Mouse (Mus musculus) kidney, adult 2 months (tissue): ENCODE results near the gene Pla2r1.

Experiments
- CTCF ChIP-seq: fragments of 200-500 bp; conservative IDR thresholded peaks from 2 replicates; pipeline ENCODE4 v1.5.1; 2011; ENCODE audit warnings: low read depth, mild to moderate bottlenecking, control low read depth, low read length, moderate library complexity, mixed read lengths; ENCODE audit not compliant: insufficient read depth, insufficient read length
- POLR2A ChIP-seq: fragments of 200-500 bp; IDR thresholded peaks from one replicate; pipeline ENCODE4 v1.6.1; 2011; ENCODE audit warnings: low read depth, low read length, control low read depth

DNA sequence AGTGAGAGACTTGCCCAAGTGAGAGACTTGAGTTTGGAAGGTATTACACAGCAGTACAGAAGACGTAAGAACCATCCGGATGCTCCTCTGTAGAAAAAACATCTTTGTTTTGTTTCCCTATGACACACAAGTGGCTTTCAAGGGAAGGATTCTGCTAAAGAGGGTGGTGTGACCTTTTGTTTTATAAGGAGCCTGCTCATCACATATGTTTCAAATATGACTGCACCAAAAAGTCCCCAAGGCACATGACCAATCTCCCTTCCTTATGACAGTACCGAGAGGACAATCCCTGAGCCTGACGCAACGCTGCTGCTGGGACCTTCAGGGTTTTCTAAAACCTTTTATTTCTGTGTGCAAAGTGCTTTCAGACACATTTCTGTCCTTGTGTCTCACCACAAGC, 182.9 kb downstream of the Pla2r1 start:
- no peak for TF ChIP-seq POLR2A
- no peak for TF ChIP-seq CTCF
